Mouse (Mus musculus): ENCODE data around the gene Pofut2. TPM values are rescaled to one million over a fixed set of nuclear protein-coding genes. Genes with fewer than 3 reads are reported as not detected.

The Pofut2 gene
- total RNA-seq, 2 experiments from 2014 or later = 32.2 to 36.7 TPM

- DNase-seq (ENCODE audit: low spot score in 2 of 2) = no peak
Measured at GRCm38 (mm10) chr10:77308978-77309377, 50.0 kb downstream of the Pofut2 start.

GRCm38 (mm10) chr10:77314711-77315266, 55.8 kb downstream of the Pofut2 start:
- DNase-seq (ENCODE audit: low spot score in 2 of 2) = no peak

- DNase-seq (ENCODE audit: low spot score in 2 of 2) = peak; percentile 46 to 70
Measured at GRCm38 (mm10) chr10:77315682-77316081, 56.7 kb downstream of the Pofut2 start.

Other genes starting within 250 kb of the Pofut2 start
- 10 to 100 TPM; 24.3 to 25.5 TPM for gene Slc19a1, start 227.0 kb upstream of the Pofut2 start, total RNA-seq (2021)
- gene Col18a1, start 92.7 kb upstream of the Pofut2 start, total RNA-seq (2021) = 1 to 10 TPM; 7.3 to 9.8 TPM
- gene Adarb1, start 159.1 kb downstream of the Pofut2 start, total RNA-seq (2021) = 100 to 1,000 TPM in 1 of 2 experiments, 10 to 100 TPM in 1; 94.7 to 110 TPM

Data from layer of hippocampus, postnatal 14 days (tissue).